Mouse (Mus musculus): ENCODE measurements around the gene Rpp25.

The Rpp25 gene

DNA sequence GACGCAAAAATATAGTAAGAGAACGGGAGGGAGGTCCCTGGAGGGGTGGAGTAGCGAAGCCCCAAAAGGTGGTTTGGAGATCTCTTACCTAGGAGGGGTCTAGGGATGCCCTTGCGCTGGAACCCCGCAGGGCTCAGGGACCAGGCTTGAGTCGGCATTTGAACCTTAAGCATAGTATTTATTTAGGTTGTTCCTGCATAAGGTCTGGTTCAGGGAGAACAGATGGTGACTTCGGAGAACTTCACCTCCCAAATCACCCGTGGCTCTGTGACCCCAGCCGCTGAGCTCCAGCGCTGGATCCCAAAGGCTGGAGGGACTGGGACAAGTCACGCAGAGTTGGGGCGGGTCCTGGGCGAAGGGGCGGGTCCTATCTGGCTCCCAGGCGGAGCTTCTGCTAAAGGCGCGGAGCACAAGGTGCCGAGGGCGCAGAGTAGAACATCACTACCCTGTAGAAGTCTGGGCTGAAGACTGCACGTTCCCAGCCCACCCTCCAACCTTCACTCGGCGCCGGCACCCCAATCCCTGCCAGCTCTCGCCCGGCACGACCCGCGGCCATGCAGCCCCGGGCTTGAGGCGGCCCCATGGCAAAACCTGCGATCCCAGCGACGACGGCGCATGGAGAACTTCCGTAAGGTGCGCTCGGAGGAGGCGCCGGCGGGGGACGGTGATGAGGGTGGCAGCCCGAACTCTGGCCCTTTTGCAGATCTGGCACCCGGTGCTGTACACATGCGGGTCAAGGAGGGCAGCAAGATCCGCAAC is at the start of gene Rpp25:
Gene Rpp25, plus strand, starts transcription at position 405 of the 759 bp plus-strand sequence.
- DNase-seq (ENCODE audit: low read depth), result no peak

DNA sequence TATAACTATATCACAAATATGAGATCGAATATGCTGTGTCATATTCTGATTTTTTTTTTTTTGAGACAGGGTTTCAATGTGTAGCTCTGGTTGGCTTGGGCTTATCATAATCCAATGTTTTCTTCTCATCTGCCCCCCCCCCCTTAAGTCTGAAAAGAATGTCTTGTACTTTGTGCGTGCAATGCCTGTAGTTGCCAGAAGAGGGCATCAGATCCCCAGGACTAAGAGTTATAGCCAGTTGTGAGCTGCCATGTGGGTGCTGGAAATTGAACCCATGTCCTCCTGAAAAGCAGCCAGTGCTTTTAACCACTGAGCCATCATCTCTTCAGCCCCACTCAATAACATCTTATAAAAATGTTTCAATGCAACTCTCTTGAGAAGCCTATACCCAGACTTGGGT is 44.1 kb upstream of the Rpp25 start:
- peak; percentile 31 for DNase-seq (ENCODE audit: low read depth)

DNA sequence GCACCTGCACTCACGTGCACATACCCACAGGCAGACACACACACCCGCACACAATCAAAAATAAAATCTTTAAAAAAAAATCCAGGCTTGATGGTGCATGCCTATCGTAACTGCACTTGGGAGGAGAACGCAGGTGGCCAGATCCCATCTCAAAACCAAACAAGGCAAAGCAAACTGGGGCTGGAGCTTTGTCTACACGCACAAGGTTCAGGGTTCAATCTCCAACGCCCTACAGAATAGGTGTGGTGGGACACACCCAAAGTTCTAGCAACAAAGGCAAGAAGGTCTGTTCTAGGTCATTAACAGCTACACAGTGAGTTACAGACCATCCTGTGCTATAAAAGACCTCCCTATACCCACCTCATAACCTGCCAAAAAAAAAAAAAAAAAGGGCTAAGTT is 41.0 kb upstream of the Rpp25 start:
- DNase-seq (ENCODE audit: low read depth), result no peak

DNA sequence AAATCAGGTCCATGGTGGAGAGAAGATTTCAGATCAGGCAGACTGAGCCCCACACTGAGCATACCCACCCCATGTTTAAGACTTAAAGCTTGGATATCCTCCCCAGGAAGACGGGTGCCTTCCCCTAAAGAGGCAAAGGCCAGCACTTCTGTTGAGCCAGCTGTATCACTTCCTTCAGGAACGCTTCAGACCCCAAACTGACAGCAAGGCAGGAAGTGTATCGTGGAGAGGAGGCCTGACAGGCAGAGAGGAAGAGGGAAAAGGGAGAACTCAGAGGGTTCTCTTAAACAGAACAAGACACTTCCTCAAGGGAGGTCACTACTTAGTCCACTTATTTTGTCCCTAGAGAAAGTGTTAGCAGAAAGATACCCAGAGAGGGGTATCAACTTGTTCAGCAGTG is 37.7 kb upstream of the Rpp25 start:
- DNase-seq (ENCODE audit: low read depth), result no peak

DNA sequence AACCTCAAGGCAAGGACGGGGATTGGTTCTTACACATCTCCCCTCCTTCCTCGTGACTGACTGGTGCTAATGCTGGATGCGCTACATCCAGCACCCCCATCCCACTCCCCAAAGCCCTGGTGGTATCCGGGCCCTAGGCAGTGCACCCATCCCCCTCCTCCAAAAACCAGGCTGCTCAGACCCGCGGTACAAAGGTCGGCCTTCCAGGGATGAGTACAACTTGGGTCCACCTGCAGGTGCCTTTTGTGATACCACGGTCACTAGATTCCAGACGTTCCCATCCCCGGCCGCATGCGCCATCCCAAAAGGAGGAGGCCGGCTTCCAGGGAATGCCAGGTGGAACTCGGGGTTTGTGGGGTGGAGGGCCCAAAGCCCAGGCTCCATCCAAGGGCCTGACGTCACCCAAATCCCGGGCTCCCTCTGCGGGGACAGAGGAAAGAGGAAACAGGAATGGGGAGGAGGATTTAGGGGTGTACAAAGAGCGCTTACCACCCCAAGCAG is 36.5 kb upstream of the Rpp25 start:
- peak; percentile 48 for DNase-seq (ENCODE audit: low read depth)

DNA sequence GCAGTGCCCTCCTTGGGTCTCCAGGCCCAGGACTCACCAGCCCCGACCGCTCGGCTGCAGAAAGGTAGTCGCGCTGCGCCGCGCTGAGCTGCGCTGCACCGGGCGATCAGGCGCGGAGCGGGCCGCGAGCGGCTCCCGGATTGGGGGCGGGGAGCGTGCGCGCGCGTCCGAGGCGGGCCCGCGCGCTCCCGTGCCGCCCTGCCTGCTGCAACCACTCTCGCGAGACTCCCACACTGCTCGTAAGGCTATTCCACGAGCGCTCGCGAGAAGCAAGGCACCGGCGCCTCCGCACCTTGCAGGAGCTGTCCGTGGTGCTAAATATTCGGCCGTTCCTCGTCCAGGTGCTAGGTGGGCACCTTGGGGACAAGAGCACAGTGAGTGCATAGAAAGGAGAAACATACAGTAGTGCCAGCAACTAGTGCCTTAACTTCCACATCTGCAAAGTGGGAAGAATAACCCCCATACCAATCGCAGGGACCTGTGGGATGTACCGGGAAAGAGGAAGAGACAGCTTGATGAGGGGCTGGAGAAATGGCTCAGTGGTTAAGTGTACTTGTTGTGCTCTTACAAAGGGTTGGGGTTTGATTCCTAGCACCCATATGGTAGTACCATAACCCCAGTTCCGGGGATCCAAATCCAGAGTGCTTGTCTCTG is 35.8 kb upstream of the Rpp25 start, which contains the start of gene Scamp5:
Gene Scamp5, minus strand, starts transcription at position 165 of the 654 bp plus-strand sequence.
- peak; percentile 90 for DNase-seq (ENCODE audit: low read depth)

DNA sequence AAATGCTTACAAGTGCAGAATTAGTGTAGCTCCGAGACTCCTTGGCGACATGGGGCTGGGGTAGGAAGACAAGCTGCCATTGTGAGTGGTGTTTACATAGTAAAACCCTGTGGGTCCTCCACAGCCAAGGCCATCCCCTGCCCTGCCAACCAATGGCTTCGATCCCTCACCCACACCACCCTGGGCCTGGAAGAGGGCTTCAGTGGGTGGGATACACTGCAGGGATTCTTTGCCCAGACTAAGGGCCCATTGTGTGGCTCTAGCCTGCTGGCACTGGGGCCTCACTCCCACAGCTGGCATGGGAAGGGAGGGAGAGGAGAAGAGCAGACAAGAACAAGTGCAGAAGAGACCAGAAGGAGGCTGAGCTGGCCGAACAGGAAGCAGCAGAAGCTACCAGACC is 34.9 kb upstream of the Rpp25 start:
- no peak for DNase-seq (ENCODE audit: low read depth)

DNA sequence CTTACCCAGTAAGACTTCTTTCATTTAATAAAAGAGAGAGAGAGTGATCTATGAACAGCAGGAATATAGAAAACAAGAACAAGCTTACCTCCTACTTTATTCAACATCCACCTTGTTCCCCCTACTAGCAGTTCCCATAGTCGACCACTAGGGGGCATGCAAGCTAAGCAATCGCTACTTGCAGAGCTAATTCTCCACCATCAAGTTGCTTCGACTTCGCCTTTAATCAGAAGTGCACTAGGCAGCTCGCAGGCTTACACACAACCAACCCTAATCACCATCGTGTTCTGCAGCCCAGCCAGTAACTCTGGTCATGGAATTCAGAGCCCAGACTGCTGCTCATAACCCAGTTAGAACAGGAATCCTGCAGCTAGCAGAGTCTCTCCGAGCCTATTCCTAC is 18.1 kb upstream of the Rpp25 start:
- peak; percentile 87 for DNase-seq (ENCODE audit: low read depth)

DNA sequence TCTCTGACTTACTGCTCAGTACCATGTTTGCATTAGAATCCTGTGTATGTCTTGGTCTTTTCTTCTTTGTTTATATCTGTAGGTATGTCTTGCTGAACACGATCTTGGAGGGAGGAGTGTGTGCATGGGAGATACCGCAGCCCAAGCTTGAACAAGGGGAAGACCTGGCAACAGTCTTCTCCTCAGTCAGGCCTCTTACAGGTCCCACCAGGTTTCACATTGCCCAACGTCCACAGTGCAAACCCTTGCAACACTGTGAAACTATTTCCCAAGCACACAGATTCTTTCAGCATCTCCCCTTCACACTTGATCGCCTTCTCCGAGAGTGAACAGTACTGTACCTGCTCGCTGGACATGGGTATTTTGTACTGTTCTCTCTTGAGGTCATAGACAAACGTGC is 16.0 kb upstream of the Rpp25 start:
- DNase-seq (ENCODE audit: low read depth), result no peak

DNA sequence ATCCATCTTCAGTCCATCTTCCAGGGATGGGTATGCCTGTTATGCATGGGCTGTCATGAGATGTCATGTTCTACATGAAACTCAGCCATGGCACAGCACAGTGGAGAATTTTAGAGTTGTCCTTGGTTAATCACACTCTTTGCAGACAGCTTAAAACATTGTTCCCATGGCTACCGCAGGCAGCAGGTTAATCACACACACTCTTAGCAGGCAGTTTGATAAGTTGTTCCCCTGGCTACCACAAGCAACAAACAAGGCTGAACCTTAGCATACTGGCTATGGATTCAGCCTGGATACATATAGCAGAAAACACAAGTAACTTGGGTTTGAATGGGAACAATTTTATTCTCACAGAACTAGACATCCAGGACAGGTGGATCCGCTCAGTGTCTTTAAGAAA is 10.3 kb upstream of the Rpp25 start:
- no peak for DNase-seq (ENCODE audit: low read depth)

DNA sequence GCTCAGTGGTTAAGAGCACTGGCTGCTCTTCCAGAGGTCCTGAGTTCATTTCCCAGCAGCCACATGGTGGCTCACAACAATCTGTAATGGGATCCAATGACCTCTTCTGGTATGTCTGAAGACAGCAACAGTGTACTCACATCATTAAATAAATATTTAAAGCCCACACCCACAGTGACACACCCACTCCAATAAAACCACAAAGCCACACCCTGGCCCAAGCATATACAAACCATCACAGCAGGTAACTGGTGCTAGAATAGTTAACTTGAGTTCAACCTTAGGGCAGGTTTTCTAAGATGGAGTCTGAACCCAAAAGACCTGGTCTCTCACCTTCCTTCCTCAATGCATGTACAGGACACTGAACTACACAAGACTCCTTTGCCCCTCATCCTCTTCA is 8.9 kb upstream of the Rpp25 start:
- no peak for DNase-seq (ENCODE audit: low read depth)

DNA sequence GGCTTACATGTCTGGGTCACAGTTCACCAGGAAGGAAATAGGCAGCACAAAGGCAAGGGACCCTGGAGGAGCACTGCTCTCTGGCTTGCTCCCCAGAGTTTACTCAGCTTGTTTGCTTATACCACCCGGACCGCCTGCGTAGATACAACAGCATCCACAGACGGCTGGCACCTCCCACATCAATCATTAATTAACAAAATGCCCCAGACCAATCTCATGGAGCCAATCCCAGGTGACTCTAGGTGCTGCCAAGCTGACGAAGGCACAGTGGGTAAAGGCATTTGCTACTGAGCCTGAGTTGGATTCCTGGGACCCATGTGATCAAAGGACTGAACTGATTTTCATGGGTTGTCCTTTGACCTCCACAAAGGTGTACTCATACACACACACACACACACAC is 6.6 kb upstream of the Rpp25 start:
- DNase-seq (ENCODE audit: low read depth), result no peak

DNA sequence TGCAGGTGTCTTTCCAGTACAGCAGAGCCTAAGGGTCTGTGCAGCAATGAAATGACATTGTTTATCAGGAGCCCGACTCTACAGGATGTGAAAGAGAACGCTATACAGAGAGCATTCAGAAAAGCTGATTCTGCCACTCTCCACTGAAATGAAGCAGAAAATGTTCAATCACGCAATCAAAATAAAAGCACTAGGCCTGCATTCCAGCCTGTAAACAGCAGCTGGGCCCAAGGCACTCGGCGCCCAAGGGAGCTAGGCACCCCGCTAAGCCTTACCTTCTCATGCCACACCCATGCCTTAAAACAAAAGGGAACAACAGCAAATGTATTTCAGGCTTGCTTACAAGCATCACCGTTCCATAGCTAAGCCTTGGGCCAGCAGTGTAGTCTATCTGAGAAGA is 5.3 kb upstream of the Rpp25 start:
- DNase-seq (ENCODE audit: low read depth), result no peak

DNA sequence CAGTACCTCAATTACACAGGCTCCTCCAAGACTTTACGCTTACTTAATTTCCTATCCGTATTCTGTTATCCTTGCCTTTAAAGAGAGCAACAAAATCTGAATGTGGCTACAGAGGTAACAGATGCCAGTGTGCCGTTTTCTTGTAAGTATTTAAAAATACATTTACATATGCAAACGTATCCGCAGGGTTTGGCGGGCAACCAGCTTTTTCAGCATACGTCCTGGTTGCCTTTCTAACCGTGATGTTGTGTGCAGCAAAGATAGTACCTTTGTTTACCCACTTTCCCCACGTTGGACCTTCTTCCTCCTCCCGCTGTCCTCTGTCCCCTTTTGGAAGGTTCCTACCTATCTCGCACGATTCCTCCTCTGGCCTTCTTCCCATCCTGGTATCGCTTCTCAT is 2.4 kb upstream of the Rpp25 start:
- DNase-seq (ENCODE audit: low read depth), result no peak

DNA sequence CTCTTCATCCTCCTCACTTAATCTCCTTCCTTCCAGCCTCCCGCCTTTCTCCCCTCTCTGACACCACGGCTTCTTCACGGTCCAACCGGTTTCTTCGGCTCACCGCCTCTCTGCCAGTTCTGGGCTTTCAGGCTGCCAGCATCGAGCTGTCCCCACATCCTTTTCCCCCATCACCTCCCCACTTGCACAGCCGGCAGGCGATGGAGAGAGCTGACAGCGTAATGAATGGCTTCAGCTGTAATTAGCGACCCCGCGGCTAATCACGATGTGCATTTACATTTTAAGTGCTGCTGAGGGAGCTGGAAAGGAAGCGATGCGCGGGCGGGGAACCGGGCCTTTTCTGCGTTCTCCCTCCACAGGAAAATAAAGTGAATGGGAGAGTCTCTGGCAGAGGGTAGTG is 2.0 kb upstream of the Rpp25 start:
- DNase-seq (ENCODE audit: low read depth), result no peak

DNA sequence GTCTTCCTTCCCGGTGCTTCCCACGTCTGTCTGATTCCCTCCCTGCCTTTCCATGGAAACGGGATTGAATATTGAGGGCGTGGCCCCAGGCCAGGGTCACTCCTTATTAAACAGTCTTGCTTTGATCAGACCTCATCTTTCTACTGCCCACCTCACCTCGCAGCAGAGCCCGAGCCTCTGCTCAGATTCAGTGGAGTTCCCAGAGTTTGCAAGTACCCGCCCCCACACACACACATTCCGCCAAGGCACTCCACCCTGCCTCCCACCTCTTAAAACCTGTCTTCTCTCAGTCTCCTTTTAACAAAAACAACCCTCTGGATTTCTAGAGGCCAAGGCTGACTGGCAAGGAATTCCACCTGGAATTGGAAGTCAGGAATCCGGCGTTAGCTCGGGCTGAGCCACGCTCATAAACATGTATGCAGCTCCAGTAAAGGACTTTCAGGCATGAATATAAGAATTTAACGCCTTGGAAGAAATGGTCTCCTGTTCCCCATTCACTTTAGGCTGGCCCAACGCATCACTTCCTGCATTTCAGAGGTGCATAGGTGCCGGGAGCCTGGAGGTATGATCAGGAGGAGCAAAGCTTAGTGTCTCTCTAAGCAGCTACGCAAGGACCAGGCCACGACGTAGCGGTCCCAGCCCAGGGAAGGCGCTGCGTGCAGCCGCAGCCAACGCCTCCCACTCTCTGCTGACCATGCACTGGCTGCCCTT is 760 bp upstream of the Rpp25 start:
- DNase-seq (ENCODE audit: low read depth), result no peak

DNA sequence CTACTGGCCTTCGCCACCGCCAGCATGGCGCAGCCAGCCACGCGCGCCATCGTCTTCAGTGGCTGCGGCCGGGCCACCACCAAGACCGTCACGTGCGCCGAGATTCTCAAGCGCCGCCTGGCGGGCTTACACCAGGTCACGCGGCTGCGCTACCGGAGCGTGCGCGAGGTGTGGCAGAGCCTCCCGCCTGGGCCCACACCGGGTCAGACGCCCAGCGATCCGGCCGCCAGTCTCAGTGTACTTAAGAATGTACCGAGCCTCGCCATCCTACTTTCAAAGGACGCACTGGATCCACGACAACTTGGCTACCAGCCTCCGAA is 515 bp downstream of the Rpp25 start:
- DNase-seq (ENCODE audit: low read depth), result no peak

DNA sequence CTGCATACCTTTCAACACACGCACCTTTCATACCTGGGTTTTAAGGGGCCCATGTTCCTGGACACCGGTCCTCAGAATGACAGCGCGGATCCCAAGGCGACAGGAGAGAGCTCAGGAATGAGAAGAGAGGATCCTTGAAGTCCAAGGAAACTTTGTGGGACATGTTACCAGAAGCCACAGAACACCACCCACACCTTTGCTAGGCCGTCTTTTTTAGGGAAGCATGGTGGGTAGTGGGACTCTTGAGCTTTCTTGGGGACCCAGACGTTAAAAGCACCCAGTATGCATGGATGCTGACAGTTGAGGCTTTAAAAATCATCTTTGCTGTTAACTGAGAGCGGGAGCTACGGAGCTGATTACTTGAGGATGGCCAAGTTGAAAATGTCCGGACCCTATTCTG is 1.1 kb downstream of the Rpp25 start:
- no peak for DNase-seq (ENCODE audit: low read depth)

DNA sequence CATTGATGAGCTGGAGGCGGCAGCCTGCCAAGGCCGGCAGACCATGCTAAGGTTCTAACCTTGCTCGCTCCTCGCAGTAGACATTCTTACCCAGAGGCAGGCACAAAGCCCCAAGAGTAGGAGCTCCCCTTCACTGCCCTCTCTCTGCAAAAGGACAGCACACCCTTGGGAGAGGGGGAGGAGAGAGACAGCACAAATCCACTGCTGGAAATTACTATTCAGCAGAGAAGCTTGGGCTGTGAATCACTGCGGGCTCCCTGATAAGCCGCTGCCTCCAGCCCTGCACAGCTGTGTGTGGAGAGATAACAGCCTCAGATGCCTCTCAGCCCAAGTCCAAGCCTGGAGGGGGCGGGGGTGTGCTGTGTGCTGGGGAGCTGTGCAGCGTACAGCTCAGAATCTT is 1.9 kb downstream of the Rpp25 start:
- peak; percentile 79 for DNase-seq (ENCODE audit: low read depth)

DNA sequence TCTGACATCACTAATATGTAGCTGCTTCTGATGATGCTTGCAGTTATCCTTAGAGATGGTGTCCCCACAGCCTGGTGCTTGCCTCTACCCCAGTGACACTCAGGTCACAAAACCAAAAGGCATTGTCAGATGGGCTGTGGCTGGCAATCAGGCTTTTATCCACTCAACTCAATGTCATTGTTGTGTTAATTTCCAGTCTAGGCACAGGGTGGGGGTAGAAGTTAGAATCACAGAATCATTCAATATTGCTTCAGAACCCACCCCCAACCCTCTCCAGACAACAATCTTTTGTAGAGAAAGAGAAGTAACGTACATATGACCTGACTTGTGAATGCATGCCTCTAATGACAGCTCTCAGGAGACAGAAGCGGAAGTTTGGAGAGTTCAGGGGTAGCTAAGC is 6.8 kb downstream of the Rpp25 start:
- DNase-seq (ENCODE audit: low read depth), result no peak

DNA sequence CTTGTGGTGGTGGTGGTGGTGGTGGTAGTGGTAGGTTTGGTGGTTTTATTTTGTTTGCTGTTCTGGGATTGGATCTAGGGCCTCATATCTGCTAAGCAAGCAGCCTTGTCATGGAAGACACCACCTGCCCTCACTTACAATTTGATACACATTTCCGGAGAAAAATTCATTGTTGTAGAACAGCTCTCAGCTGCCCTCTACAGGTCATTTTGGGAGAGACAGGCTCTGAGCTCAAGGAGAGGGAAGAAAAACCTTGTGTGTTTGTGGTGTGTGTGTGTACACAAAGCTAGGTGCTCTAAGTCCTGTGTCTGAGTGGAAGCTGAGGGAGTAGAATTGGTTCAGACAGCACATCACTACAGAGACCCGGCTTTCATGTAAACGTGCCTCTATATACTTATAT is 13.3 kb downstream of the Rpp25 start:
- peak; percentile 81 for DNase-seq (ENCODE audit: low read depth)

DNA sequence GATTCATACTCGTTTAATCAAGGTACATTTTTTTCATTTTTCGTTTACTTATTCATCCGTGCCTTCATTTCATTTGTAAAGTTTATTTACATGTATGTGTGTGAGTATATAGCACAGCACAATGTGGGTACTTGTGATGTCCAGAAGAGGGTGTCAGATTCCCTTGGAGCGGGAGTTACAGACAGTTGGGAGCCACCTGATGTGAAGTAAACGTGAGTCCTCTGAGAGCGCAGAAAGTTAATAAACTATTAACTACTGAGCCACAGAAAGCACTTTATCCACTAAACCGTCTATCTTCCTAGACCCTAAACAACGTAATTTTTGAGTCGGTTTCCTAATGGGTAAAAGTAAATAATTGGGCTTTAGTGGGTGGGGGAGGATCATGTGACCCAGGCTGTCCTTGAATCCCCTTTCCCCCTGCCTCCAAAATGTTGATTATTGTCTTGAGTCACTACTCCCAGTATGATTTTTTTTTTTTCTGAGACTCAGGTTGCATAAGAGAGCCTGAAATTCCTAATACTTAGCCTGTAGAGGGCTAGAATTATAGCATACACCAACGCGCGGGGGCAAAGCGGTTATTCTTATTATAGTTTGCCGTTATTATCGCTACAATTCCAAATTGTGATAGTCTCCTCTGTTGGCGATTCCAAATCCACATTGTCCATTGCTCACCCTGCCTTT is 16.7 kb downstream of the Rpp25 start:
- peak; percentile 26 for DNase-seq (ENCODE audit: low read depth)

Data from NIH3T3 (cell line).